Mouse (Mus musculus) frontal cortex, postnatal 14 days (tissue): Measurements from ENCODE around the gene Gm10750.
"Not testable (repeated sequence)": the region's sequence is repeated elsewhere in the genome, so short reads cannot be mapped to it uniquely, and the experiment has no call there.

Experiments used
- DNase-seq, 2 experiments: peaks; one replicate each; pipeline ENCODE4 v3.0.0; 2022; ENCODE audit warnings: low spot score in 2 of 2

The Gm10750 gene

DNA sequence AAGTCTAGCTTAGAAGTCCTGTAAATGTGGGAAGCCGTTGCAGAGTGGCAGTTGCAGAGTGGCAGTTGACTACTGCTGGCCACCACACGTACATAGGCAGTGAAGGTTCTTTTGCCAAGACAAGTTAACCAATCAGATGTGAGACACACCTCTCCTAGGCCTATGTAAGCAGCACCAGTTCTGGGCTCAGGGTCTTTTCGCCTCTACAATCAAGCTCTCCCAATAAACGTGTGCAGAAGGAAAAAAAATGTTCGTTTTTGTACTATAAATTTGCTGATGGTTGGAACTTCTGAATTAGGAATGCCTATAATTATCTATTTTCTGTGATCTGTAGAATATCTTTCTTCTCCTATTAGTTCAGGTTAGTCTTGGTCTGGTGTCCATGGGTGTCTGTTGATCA, at the start of gene Gm10750:
Gene Gm10750 (minus strand): TSS at position 101 of the 400 bp plus-strand sequence.
- DNase-seq: not testable (repeated sequence)

DNA sequence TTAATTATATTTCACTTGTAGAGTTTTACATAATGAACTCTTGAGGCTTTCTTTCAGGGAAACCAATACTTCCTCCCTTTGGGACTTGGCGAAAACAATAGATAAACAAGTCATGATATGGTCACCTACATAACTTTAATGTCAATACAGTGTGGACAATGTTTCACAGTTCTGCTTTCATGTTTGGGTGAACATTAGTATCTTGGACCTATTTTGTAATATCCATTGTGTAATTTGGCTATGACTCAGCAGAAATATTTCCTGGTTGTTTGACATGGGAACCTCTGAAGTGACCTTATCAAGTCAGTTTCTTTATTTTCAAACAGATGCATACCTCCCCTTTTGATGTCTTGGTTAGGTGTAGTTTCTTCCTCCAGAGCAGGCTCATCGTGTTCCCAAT, 12.2 kb downstream of the Gm10750 start:
- DNase-seq: no peak

DNA sequence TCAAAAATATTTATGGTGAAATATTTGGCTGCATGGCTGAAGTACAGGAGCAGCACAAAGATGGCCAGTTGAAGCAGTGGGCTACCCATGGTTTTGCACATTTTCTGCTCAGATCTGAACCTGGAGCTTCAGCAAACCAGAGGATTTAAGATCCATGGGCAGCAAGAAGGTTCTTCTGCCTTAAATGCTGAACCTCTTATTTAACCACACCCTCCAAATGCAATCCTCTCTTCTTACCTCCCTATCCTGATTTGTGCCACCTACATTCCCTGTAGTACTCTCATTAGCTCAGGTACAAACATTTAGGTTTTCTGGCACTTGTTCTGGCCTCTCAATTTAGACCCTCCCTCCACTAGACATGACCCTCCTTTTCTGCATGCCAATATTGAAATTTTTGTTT, 13.9 kb downstream of the Gm10750 start, which contains the start of gene Gm1330:
Gene Gm1330 (minus strand): TSS at position 101 of the 400 bp plus-strand sequence.
- DNase-seq: no peak

DNA sequence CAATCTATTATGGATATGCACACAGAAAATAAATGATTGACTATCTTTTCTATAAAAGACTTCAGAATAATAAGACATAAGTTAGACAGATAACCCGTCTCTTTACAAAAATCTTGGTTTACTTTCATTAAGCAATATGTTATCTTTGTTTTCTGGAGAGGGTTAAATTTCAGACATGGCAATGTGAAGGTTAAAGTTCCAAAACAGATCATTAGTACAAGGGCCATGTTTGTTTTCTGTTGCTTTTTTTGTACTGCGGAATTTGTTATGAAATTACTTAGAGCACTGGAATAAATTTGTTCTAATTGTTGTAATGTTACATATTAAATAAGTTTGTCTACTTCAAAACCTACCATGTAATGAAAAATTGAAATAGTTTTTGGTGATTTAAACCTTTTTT, 21.9 kb downstream of the Gm10750 start:
- DNase-seq: no peak
